Mouse (Mus musculus): ENCODE data around the gene Prdm16.

- no peak for TF ChIP-seq USF1 (IDR thresholded peaks at IDR 0.05; ENCODE audit: low read depth)
- no peak for TF ChIP-seq CTCF (IDR thresholded peaks at IDR 0.05; ENCODE audit: control insufficient read depth, insufficient read depth, insufficient read length)
- TF ChIP-seq MAX (IDR thresholded peaks at IDR 0.05): no peak
- no peak for TF ChIP-seq MYOD1 (IDR thresholded peaks at IDR 0.05; ENCODE audit: control insufficient read depth, insufficient read length, low read depth)
- no peak for TF ChIP-seq MYOG (IDR thresholded peaks at IDR 0.05; ENCODE audit: control insufficient read depth, extremely low read depth, insufficient read length)
- no peak for TF ChIP-seq CEBPB (IDR thresholded peaks at IDR 0.05; ENCODE audit: low read depth)
- TF ChIP-seq FOSL1 (IDR thresholded peaks at IDR 0.05; ENCODE audit: insufficient read depth, low read length, poor library complexity, severe bottlenecking): no peak
Observed at GRCm38 (mm10) chr4:154449343-154449742, 187.3 kb downstream of the Prdm16 start.

Measured in C2C12 (cell line).